Mouse (Mus musculus): ENCODE results near the gene Olfr472. TPM values are rescaled to one million over a fixed set of nuclear protein-coding genes. Genes with fewer than 3 reads are reported as not detected.

The Olfr472 gene
- 0.06 TPM for polyA plus RNA-seq (2017; shearing (Covaris generic))

GRCm38 (mm10) chr7:107897602-107898001, at the start of gene Olfr472:
Olfr472 (plus strand) TSS chr7:107897902.

GRCm38 (mm10) chr7:107930146-107930545, 32.4 kb downstream of the Olfr472 start, which contains the start of gene Olfr473:
Olfr473 (plus strand) TSS chr7:107930446.

GRCm38 (mm10) chr7:107954343-107954742, 56.6 kb downstream of the Olfr472 start, which contains the start of gene Olfr474:
Olfr474 (plus strand) TSS chr7:107954643.

Other genes starting within 250 kb of the Olfr472 start
- gene Cyb5r2, start 139.9 kb upstream of the Olfr472 start, polyA plus RNA-seq (2017; shearing (Covaris generic)), result not detected
- not detected for gene Ovch2, start 96.7 kb upstream of the Olfr472 start, polyA plus RNA-seq (2017; shearing (Covaris generic))
- not detected for gene Olfr467, start 85.6 kb upstream of the Olfr472 start, polyA plus RNA-seq (2017; shearing (Covaris generic))
- gene Olfr469, start 72.4 kb upstream of the Olfr472 start, polyA plus RNA-seq (2017; shearing (Covaris generic)), result not detected
- not detected for gene Olfr470, start 50.4 kb upstream of the Olfr472 start, polyA plus RNA-seq (2017; shearing (Covaris generic))
- gene Olfr473, start 32.5 kb downstream of the Olfr472 start, polyA plus RNA-seq (2017; shearing (Covaris generic)), result not detected
- gene Olfr474, start 56.7 kb downstream of the Olfr472 start, polyA plus RNA-seq (2017; shearing (Covaris generic)), result not detected
- not detected for gene Olfr476, start 66.9 kb downstream of the Olfr472 start, polyA plus RNA-seq (2017; shearing (Covaris generic))
- not detected for gene Olfr477, start 88.8 kb downstream of the Olfr472 start, polyA plus RNA-seq (2017; shearing (Covaris generic))
- not detected for gene Olfr478, start 136.1 kb downstream of the Olfr472 start, polyA plus RNA-seq (2017; shearing (Covaris generic))
- not detected for gene Olfr479, start 152.8 kb downstream of the Olfr472 start, polyA plus RNA-seq (2017; shearing (Covaris generic))
- not detected for gene Olfr480, start 169.4 kb downstream of the Olfr472 start, polyA plus RNA-seq (2017; shearing (Covaris generic))
- 0.12 TPM for gene Olfr481, start 182.0 kb downstream of the Olfr472 start, polyA plus RNA-seq (2017; shearing (Covaris generic))
- gene Olfr482, start 199.7 kb downstream of the Olfr472 start, polyA plus RNA-seq (2017; shearing (Covaris generic)), result not detected
- not detected for gene Olfr483, start 202.9 kb downstream of the Olfr472 start, polyA plus RNA-seq (2017; shearing (Covaris generic))
- gene Olfr484, start 229.5 kb downstream of the Olfr472 start, polyA plus RNA-seq (2017; shearing (Covaris generic)), result 0.04 TPM

All from CD4-positive, CD25-positive, alpha-beta regulatory T cell (primary cell).